Mouse (Mus musculus) heart, embryonic 14.5 days (tissue): ENCODE data around the gene Rps6kb2. TPM values are rescaled to one million over a fixed set of nuclear protein-coding genes. Genes with fewer than 3 reads are reported as not detected.
"Not testable (repeated sequence)": the region's sequence is repeated elsewhere in the genome, so short reads cannot be mapped to it uniquely, and the experiment has no call there.

Experiments
- ATAC-seq: fragments of 200-750 bp; cut with Nextera tagmentation; 2 replicates; pipeline ENCODE4 v1.8.0; 2017; ENCODE audit warnings: low read depth, moderate TSS enrichment; ENCODE audit not compliant: insufficient number of reproducible peaks, insufficient read depth, low FRiP score
- H3K27ac ChIP-seq, 2 experiments: fragments of 200-500 bp in 1 of 2; fragments of 300-500 bp in 1 of 2; sonication (generic) in 1 of 2; replicated peaks in 1 of 2; 2 replicates each; pipeline ENCODE4 v1.5.1; 2012 to 2014; ENCODE audit warnings: low read depth in 2 of 2, low read length in 2 of 2, control low read depth in 1 of 2, mild to moderate bottlenecking in 1 of 2, mixed read lengths in 1 of 2; ENCODE audit not compliant: control insufficient read depth in 1 of 2, insufficient read depth in 1 of 2
- H3K27me3 ChIP-seq: fragments of 300-500 bp; sonication (generic); 2 replicates; pipeline ENCODE4 v1.6.1; 2014; ENCODE audit warnings: mild to moderate bottlenecking, low read length, control low read depth; ENCODE audit not compliant: control insufficient read depth, insufficient read depth
- H3K36me3 ChIP-seq: fragments of 300-500 bp; sonication (generic); 2 replicates; pipeline ENCODE4 v1.6.1; 2014; ENCODE audit warnings: mild to moderate bottlenecking, control low read depth, low read length, mixed read lengths; ENCODE audit not compliant: control insufficient read depth, insufficient read depth
- H3K4me1 ChIP-seq, 2 experiments: fragments of 200-500 bp in 1 of 2; fragments of 300-500 bp in 1 of 2; sonication (generic) in 1 of 2; 2 replicates each; pipeline ENCODE4 v1.6.1; 2012 to 2014; ENCODE audit warnings: low read length in 2 of 2, control low read depth in 1 of 2, mixed read lengths in 1 of 2; ENCODE audit not compliant: control insufficient read depth in 2 of 2, insufficient read depth in 2 of 2
- H3K4me2 ChIP-seq: fragments of 300-500 bp; sonication (generic); 2 replicates; pipeline ENCODE4 v1.6.1; 2014; ENCODE audit warnings: mild to moderate bottlenecking, low read length
- H3K4me3 ChIP-seq, 2 experiments: fragments of 200-500 bp in 1 of 2; fragments of 300-500 bp in 1 of 2; sonication (generic) in 1 of 2; 2 replicates each; pipeline ENCODE4 v1.5.1; 2012 to 2014; ENCODE audit warnings: low read length in 2 of 2, mild to moderate bottlenecking in 2 of 2, control low read depth in 1 of 2, low read depth in 1 of 2, moderate library complexity in 1 of 2; ENCODE audit not compliant: control insufficient read depth in 1 of 2, insufficient read depth in 1 of 2
- H3K9ac ChIP-seq: fragments of 300-500 bp; sonication (generic); 2 replicates; pipeline ENCODE4 v1.6.1; 2014; ENCODE audit warnings: mild to moderate bottlenecking, low read length
- H3K9me3 ChIP-seq: fragments of 300-500 bp; sonication (generic); 2 replicates; pipeline ENCODE4 v1.6.1; 2016; ENCODE audit warnings: low read length, control low read depth; ENCODE audit not compliant: control insufficient read depth
- WGBS: fragments of 180-500 bp; shearing (Covaris S2); extraction: QIAGEN DNeasy Blood & Tissue Kit; methylation state at CpG from one replicate; pipeline ENCODE4 v1.1.7; 2014; 5-methylcytosine and 5-hydroxymethylcytosine counted together
- polyA plus RNA-seq: library from polyadenylated mRNA; unstranded; fragments of >200 nt; fragmentation: Nextera tagmentation; extraction: Ambion mirVana; gene quantifications from 2 replicates; pipeline ENCODE4 v1.2.1, GENCODE M21; 2014

Gene Rps6kb2
- polyA plus RNA-seq, 1 experiment from 2014 or later: 31.4 TPM

DNA sequence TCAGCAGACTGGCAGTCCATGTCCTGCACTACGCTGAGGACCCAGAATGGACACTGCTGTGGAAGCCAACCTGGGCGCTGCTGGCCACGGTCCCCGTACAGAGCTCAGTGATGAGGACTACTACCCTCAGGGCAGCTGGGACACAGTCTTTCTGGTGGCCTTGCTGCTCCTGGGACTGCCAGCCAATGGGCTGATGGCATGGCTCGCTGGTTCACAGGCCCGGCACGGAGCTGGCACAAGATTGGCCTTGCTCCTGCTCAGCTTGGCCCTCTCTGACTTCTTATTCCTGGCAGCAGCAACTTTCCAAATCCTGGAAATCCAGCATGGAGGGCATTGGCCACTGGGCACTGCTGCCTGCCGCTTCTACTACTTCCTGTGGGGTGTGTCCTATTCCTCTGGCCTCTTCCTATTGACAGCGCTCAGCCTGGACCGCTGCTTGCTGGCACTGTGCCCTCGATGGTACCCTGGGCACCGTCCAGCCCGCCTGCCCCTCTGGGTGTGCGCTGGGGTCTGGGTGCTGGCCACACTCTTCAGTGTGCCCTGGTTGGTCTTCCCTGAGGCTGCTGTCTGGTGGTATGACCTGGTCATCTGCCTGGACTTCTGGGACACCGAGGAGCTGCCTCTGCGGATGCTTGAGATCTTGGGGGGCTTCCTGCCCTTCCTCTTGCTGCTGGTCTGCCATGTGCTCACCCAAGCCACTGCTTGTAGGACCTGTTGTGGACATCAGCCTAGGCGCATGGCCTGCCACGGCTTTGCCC, 20.6 kb downstream of the Rps6kb2 start:
- no peaks in the 10 kb centered on the region for H3K27me3 ChIP-seq
- H3K4me2 ChIP-seq: no peak overlapping the region
- H3K4me1 ChIP-seq: no peaks in the 10 kb centered on the region
- H3K36me3 ChIP-seq: no peaks in the 10 kb centered on the region
- H3K9me3 ChIP-seq: no peaks in the 10 kb centered on the region; the same call in 1 of the 2 replicates
- no peak overlapping the region for H3K9ac ChIP-seq
- H3K4me3 ChIP-seq: no peak overlapping the region
- no peak for ATAC-seq
- H3K27ac ChIP-seq: no peak overlapping the region
- WGBS: 86% methylated on average over 18 of the region's 18 CpGs

DNA sequence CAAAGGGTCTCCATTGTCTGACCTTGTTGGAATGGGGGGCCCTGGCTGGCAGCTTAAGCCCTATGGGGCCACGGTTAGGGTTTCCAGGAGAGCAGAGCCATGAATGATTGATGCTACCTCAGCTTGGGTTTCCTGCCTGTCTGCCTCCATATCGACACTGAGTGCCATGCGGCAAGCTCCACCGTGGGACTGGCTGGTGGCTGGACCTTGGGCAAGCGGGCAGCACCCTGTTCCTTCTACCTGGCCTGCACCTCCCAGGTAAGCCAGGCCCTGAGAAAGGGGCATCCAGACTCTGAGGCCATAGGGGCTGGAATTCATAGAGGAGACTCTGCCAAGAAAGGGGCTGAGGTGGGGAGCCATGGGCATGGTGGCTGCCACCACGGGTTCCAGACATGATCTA, 23.0 kb downstream of the Rps6kb2 start:
- 75% methylated on average over 6 of the region's 6 CpGs for WGBS
- Histone ChIP-seq H3K27me3 (0 out of 2 replicates have a peak, but pooled peaks cover 7% of the 10 kb centered on the region), H3K36me3 (no peaks in the 10 kb centered on the region), H3K4me3 (no peak overlapping the region), H3K4me1 (no peaks in the 10 kb centered on the region; a peak in 1 of 4 replicates), H3K9ac (no peak overlapping the region), H3K4me2 (no peak overlapping the region), H3K9me3 (no peaks in the 10 kb centered on the region), H3K27ac (no peak overlapping the region)
- no peak for ATAC-seq

DNA sequence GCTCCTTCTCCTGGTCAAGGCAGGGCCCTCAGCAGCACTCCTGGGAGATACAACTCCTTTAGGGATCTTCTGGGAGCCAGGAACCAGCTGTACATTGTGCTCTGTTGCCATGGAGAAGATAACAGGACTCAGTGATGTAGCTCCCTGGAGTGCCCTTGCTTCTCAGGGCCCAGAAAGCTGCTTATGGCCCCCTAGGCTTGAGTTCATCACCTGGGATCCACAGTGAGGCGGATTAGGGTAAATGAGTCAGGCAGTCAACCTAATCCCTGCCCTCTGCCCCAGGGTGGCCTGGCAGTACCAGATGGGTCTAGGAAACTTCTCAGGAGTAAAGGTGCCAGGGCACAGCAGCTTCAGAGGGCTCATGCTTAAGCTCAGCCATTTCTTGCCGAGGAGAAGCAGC, 23.7 kb downstream of the Rps6kb2 start, which contains the start of gene Gpr152:
TSS of gene Gpr152 (plus strand) at position 342 of the 400 bp plus-strand sequence.
- no peak within 1 kb of the TSS for H3K4me3 ChIP-seq
- H3K4me1 ChIP-seq: no peaks in the 10 kb centered on the region; a peak in 1 of 4 replicates
- no peaks in the 10 kb centered on the region for H3K36me3 ChIP-seq
- no peaks in the 10 kb centered on the region for H3K9me3 ChIP-seq
- ATAC-seq: no peak
- H3K4me2 ChIP-seq: no peak within 1 kb of the TSS
- no peak within 1 kb of the TSS for H3K27ac ChIP-seq
- 74% methylated on average over 2 of the region's 2 CpGs for WGBS
- 0 out of 2 replicates have a peak, but pooled peaks cover 7% of the 10 kb centered on the region for H3K27me3 ChIP-seq
- no peak within 1 kb of the TSS for H3K9ac ChIP-seq

DNA sequence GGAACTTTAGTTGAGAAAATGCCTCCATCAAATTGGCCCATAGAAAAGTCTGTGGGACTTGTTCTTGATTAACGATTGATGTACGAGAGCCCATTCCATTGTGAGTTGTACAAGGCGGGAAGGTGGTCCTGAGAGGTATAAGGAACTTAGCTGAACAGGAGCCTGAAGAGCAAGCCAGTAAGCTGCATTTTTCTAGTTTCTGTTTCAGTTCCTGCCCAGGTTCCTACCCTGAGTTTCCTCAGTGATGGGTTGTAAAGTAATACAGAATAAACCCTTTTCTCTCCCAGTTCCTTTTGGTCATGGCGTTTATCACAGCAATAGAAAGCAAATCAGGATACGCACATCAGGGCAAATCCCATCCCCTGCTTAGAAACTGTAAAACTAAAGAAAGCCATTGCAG, 25.2 kb downstream of the Rps6kb2 start:
- no peak for ATAC-seq
- 87% methylated on average over 5 of the region's 5 CpGs for WGBS
- H3K9me3 ChIP-seq: no peaks in the 10 kb centered on the region

DNA sequence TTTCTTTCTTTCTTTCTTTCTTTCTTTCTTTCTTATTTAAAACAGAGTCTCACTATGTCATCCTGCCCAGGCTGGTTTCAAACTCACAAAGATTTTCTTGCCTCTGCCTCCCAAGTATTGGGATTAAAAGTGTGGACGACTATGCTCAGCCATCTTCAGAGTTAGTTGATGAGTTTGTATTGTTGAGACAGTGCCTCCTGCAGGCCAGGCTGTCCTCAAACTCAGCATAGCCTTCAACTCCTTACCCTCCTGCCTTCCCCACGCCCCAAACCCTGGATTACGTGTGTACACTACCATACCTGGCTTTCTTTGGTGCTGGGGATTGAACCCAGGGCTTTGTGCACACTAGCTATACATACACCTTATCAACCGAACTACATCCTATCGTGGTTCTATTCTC, 26.7 kb downstream of the Rps6kb2 start:
- Histone ChIP-seq H3K4me3 (no peak overlapping the region), H3K4me1 (no peaks in the 10 kb centered on the region; a peak in 1 of 4 replicates), H3K36me3 (peaks cover 20% of the 10 kb centered on the region), H3K27me3 (0 out of 2 replicates have a peak, but pooled peaks cover 7% of the 10 kb centered on the region), H3K9ac (no peak overlapping the region), H3K27ac (no peak overlapping the region), H3K4me2 (no peak overlapping the region), H3K9me3 (no peaks in the 10 kb centered on the region)
- no peak for ATAC-seq
- WGBS: 81% methylated on average over 5 of the region's 5 CpGs

More for the DNA sequence above, 25.2 kb downstream of the Rps6kb2 start:
- Histone ChIP-seq H3K9ac (no peak overlapping the region), H3K4me1 (no peaks in the 10 kb centered on the region; a peak in 1 of 4 replicates), H3K4me3 (no peak overlapping the region), H3K27ac (no peak overlapping the region), H3K36me3 (peaks cover 5% of the 10 kb centered on the region), H3K27me3 (0 out of 2 replicates have a peak, but pooled peaks cover 7% of the 10 kb centered on the region), H3K4me2 (no peak overlapping the region)

DNA sequence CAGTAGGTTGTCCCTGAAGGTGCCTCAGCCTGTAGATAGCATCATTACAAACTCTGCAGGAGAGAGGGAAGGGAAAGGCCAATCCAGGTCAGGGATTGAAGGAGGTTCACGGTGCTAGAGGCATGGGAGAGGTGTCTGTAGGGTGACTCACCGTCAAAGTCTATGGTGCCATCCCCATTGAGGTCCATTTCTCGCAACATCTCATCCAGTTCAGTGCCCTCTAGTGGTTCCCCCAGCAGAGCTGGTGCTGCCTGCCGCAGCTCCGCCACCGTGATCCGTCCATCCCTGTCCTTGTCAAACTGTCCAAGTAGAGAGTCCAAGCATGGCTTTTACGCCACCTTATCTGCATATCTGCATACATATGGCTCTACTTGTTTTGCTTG, 27.2 kb downstream of the Rps6kb2 start:
- H3K4me3 ChIP-seq, H3K9me3 ChIP-seq, H3K4me1 ChIP-seq, H3K27ac ChIP-seq, H3K4me2 ChIP-seq, H3K9ac ChIP-seq, ATAC-seq, H3K27me3 ChIP-seq: not testable (repeated sequence)
- 14% methylated on average over 7 of the region's 8 CpGs for WGBS
- H3K36me3 ChIP-seq: peaks cover 25% of the 10 kb centered on the region

DNA sequence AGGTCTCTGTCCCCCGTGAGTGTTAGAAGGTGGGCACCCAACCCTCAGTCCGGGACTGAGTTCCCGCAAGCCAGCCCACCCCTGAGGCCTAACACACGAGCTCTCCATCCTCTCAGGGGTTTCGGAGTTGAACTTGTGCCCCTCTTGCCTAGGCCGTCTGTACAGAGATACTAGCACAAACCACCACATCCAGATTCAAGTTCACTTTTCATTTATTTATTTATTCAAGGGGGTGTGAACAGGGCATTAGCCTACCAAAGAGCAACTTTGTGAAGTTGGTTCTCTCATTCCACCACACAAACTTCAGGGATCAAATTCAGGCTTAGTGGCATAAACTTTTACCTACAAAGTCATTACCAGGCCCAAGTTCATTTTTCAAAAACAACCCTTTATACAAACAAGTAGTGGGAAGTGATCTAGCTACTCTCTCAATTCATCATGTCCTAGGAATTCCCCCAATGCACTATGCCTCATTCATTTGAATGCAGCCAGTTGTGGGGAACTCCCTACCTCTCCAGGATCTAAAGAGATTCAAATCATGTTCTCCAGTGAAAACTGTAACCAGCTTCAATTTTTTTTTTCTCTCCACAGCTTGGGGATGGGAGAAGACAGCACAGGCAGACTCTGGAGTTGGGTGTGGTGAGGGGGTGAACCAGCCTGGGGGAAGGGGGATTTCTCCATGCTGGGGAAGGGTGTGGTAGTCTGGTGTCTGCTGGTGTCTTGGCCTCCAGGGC, 27.8 kb downstream of the Rps6kb2 start:
- not testable (repeated sequence) for H3K9ac ChIP-seq, H3K27me3 ChIP-seq, H3K9me3 ChIP-seq, ATAC-seq, H3K4me1 ChIP-seq, H3K4me2 ChIP-seq, H3K27ac ChIP-seq, H3K4me3 ChIP-seq
- WGBS: 79% methylated on average over 6 of the region's 6 CpGs
- H3K36me3 ChIP-seq: peaks cover 29% of the 10 kb centered on the region
